Mouse (Mus musculus): ENCODE measurements around the gene Rtn4rl1.

Rtn4rl1 gene

DNA sequence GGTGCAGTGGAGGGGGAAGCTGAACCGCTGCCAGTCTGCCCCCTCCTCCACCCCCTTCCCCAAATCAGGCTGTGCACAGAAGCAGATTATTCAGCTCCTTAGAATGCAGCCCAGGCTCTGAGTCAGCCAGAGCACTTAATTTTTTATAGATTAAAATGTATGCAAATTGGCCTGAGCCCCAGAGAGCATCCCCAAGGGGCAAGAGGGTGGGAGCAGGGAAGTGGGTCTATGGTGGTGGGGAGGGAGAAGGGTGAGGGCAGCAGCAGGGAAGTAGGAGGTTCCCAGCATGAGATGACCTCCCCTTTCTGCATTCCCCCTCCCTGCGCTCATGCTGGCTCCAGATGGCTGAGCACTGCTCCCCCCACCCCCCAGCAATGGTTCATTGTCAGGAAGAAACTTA lies 8.6 kb upstream of the Rtn4rl1 start:
- peak; percentile 60 for DNase-seq (ENCODE audit: low read depth, low spot score)

DNA sequence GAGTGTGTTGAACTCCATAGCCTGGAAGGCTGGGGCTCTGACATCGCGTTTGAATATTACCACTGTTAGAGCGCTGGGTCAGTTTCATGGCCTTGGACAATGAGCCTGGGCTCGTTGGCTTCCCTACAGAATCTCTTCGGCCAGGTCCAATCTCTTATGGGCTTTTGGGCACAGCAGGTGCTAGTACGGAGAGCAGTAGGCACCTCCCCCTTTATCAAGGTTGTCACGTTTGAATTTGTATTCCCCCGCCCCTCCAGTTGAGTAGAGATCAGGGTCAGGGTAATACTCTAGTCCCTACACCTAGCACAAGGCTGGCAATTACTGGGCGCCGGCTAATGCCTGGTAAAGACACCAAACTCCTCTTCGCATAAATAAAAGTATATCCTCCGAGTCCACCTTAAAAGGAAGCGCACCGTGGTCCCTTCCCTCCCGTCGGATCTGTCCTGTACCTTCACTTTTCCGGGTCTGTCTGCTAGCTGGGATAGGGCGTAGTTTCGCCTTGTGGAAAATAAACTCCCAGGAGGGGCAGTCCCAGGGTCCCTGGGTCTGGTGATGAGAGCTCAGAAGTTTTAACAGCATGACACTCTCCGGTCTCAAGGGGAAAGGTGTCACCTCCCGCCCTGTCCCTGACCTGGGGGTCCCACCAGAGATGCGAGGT lies 3.7 kb upstream of the Rtn4rl1 start:
- peak; percentile 26 for DNase-seq (ENCODE audit: low read depth, low spot score)

DNA sequence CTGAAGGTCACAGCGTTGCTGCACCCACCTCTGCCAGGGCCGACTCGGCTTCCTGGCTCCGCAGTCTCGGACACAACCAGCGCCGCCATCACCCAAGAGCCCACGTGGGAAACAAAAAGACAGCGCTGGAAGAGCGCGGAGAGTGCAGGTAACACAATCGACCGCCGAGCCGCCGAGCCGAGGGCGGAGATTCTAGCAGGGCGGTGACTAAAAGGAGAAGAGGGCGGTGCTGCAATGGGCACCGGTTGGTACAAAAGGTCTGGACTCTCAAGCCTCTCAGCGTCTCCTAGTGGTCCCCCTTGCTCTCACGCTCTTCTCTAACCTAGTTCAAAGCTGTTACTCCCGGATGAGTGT lies 3.2 kb upstream of the Rtn4rl1 start:
- DNase-seq (ENCODE audit: low read depth, low spot score): peak; percentile 92

DNA sequence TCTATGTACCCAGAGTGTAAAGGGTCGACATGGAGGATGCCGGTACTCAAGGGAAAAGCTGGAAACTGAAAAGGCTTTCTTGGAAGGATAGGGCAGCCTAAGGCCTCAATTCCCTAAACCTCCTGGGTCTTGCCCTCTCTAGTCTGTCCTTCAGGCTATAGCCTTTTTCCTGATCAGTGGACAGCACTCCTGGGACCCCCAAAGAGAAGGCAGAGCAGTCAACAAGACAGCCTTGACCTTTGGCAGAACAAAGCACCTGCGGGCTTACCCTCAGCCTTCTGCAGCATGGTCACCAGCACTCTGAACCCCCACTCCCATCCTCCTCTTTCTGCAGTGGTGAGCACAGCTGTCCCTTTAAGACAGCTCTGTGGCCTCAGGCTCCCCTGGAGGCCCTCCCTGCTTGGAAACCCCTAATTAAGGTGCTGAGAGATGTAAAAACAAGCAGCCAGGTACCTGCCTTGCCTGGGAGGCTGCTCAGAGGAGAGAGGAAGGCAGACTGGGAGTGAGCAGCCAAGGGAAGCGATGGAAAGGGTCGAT lies 2.6 kb upstream of the Rtn4rl1 start, which contains the start of gene Dph1:
Gene Dph1 (minus strand): TSS at position 337 of the 537 bp plus-strand sequence.
- DNase-seq (ENCODE audit: low read depth, low spot score): no peak

DNA sequence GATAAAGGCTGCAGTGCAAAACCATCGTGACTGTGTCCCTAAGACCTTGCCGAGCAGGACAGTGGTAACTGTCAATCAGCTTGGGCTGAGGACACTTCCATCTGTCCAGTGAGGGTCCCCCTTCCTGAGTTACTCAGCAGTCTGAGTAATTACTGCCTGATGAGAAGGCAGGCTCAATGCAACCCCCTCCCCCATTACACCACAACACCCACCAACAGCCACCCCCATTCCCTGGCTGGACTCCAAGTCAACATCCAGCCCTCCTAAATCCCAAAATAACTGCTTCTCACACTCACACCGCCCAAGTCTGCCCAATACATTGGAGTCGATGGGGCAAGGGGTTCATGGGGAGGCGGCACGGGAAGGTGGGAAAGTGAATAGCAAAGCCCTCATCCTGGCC lies 1.7 kb upstream of the Rtn4rl1 start:
- DNase-seq (ENCODE audit: low read depth, low spot score): no peak

DNA sequence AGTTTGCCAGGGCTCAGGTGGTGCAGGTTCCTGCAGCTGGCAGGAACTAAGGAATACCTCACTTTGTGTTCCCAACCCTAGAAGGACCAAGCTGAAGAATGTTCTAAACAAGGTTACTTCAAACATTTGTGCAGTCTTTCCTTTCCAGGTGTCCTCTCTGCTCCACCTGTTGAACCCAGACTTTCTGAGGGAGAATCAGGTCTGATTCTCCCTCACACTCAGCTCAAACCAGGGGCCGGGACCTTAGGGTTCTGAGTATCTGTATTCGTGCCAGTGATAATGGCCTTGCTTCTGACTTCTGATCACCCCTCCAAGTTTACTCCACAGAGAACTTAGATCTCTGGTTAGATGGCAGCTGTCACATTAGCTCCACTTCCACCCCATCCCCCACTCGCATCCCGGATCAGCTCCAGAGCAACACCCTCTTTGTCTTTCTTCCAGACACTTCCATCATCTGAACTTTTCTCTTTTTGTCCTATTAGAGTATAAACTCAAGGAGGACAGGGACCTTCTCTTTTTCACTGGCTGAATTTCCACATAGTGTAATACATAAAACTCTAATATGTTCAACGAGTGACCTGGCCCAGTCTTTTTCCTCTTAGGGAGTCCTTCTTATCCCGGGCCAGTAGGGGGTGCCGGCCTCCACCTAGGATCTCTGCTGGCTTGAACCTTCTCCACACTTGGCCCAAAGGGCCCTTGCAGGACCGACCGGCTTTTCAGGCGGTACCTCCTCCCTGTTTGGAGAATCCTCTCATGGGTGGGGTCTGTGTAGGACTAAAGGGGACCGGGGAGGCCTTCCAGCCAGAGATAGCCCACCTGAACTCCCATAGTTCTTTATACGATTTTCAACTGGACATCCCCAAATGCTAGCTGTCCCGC lies 1.0 kb upstream of the Rtn4rl1 start:
- DNase-seq (ENCODE audit: low read depth, low spot score): peak; percentile 85

DNA sequence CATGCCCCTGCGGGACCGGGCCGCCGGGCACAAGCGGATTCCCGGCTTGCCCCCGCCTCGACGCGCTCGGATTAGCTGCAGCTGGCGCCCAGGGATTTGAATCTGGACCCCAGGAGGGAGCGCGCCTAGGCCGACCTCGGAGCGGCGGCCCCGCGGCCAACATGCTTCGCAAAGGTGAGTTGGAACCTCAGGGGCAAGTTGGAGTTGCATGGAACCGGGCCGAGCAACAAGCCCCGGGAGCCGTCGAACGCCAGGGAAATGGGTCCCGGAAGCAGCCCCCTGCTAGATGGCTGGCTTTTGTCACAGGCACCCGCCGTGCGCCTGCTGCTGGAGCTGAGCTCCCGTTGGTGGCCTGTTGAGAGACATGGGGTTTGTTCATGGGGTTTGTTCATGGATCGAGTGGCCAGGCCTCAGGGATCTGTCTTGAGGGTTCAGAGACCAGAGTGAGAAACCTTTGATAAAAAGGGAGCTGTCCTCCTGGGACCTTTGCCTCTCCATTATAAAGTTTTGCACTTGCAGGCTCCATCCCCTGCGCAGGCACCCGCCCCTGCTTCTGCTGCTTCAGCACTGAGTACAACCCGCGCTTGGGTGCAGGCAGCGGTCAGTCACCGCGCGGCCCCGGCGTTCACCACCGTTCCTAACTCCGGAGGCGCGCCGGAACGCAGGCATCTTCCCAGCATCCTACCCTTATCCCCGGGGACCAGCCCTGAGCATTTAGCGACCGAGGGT lies 702 bp downstream of the Rtn4rl1 start:
- no peak for DNase-seq (ENCODE audit: low read depth, low spot score)

DNA sequence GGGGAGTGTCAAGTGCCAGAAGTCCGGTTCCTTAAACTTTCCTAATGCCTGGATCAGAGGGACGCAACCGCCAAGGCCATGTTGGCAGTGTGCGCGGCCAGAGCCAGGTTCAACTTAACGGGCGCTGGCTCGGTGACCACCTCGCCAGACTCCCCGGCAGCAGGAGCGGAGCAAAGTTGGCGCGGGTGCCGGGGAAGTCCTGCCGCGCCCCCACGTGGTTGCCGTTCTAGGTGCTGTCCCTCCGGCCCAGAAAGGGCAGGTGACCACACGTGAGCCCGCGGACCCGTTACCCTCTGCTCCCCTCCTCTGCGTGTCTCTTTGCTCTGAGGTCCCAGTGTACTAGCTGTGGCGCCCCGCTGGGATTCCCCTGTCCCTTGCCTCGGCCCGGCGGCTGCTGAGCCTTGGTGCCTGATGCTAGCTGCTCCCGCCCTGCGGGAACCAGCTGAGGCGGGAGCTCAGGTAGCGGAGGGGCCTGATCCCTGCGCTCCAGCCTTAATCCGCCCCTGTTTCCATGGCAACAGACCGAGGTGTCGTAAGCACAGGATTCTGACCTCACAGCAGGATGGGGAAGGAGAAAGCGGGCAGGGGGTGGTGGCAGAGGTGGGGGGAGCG lies 1.4 kb downstream of the Rtn4rl1 start:
- no peak for DNase-seq (ENCODE audit: low read depth, low spot score)

DNA sequence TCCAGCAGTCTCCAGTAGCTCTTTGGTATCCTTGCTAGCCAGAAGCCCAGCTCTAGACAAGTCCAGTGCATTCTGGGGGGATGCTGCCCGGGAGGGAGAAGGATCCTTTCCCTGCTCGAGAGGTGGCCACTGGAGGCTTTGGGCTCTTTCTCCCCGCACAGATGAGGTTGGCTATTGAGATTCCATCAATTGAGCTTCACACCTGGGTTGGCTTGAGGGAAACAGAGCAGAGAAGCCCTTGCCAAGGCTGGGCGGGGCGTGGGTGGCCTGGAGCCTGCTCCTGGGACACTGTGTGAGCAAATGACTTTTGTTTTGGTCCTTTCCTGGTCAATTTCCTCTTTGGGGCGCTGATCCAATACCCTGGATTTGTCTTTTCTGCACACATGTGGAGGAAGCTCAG lies 2.5 kb downstream of the Rtn4rl1 start:
- DNase-seq (ENCODE audit: low read depth, low spot score): no peak

DNA sequence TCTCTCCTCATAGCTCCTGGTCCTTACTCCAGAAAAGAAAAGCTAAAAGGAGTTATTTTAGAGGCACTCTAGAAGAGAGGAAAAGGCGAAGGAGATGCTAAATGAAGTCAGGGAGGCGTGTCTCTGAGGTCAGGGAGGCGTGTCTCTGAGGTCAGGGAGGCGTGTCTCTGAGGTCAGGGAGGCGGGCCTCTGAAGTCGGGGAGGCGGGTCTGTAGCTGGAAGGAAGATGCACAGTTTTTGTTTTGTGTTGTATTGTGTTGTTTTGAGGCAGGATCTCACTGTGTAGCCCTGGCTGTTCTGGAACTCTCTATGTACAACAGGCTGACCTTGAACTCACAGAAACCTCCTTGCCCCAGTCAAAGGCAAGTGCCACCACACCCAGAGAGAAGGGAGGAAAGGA lies 4.4 kb downstream of the Rtn4rl1 start:
- no peak for DNase-seq (ENCODE audit: low read depth, low spot score)

DNA sequence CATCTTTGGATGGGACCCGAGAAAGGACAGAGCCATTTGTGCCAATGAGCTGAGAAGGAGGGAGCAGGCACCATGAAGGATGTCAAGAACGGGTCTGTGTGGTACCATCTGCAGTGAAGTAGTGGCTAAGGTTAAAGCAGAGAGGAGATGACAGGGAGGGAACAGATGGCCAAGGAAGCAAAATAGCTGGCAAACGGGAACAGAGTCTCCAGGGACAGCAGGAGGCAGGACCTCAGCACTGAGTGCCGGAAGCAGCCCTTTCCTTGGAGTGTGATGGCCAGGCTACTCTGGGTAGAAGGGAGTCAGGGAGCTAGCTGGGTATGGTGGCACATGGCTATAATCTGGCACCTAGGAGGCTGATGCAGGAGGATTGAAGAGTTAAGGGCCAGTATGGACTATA lies 5.2 kb downstream of the Rtn4rl1 start:
- DNase-seq (ENCODE audit: low read depth, low spot score): no peak

DNA sequence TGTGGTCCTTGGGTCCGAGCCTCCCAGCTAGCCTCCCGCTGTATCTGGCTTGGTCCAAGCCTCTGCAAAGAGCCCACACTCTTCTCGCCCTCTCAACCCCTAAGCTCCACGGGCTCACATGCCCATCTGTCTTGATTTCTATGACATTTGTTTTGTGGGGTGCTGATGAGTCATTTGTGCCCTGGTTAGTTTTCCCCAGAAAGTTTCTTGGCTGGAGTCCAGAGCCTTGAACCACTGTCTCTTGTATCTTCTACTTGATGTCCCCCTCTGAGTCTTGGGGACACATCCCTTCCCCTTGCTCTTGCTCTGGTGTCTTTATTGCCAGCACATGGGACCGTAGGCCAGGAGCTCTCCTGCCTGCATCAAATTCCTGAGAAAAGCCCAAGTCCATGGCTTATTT lies 6.4 kb downstream of the Rtn4rl1 start:
- DNase-seq (ENCODE audit: low read depth, low spot score): peak; percentile 38

DNA sequence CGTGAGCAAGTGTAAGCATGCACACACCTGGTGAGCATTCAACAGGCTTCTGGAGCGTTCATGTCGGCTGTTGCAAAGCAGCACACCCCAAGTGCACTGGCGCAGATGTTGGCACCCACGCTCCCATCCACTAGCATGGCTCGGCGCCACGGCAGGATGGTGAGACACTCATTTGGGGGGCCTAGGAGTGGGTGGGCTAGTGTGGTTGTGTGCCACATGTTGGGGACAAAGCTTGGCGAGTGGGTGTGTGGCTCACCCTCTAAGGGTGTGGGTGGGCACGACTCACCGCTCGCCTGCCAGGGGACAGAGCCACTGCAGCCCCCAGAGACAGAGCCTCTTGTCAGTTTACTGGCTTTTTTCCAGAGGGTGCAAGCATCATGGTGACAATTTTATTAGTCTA lies 7.4 kb downstream of the Rtn4rl1 start:
- no peak for DNase-seq (ENCODE audit: low read depth, low spot score)

DNA sequence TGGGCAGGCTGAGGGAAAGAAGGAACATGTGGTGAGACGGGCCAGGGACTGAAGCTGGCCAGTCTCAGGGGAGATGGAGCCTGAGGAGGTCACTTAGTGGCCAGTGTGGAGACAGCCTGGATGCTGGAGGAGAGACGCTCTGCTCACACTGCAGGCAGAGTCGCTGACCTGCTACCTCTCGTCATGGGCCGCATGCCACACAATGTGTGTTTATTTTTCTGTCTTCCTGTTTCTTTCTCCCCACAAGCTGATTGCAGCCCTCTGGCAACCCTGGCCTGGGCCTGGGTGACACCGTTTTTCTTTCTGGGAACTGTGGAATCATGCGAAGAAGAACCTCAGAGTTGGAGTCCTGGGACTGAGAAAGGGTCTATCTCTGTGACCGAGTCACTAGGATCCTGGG lies 8.1 kb downstream of the Rtn4rl1 start:
- no peak for DNase-seq (ENCODE audit: low read depth, low spot score)

DNA sequence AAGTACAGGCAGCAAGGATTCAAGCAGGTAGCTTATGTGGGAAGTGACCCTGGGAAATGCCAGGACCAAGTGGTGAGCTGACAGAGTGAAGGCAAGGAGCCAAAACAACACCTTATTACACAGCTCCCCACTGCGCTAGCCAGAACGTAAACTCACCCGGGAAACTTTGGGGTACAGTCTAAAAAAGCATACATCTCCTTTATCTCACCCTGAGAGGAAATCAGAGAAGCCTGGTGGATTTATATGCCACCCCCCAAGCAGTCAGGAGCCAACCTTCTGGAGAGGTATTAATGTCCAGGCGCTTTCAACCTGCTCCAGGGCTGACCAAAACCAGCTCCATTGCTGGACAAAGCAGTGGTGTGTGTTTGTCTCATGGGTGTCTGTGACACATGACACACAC lies 10.3 kb downstream of the Rtn4rl1 start:
- DNase-seq (ENCODE audit: low read depth, low spot score): no peak

DNA sequence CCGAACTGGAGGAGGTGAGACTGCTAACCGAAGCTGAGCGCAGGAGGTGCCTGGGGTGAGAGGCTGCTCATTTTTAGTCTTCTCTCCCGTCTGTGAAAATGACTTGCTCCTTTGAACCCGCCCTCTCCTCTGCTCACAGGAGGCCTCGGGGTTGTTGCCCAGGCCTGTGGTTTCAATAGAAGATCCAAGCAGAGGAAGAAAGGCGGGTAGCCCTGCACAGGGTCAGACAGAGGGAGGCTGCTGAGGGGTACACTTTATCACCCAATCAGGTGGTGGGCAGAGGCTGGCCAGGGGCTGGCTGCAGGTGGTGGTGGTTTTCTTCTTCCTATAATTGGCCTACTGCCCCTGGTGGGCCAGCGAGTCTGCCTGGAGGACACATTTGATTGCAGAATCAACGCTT lies 10.9 kb downstream of the Rtn4rl1 start:
- DNase-seq (ENCODE audit: low read depth, low spot score): no peak

DNA sequence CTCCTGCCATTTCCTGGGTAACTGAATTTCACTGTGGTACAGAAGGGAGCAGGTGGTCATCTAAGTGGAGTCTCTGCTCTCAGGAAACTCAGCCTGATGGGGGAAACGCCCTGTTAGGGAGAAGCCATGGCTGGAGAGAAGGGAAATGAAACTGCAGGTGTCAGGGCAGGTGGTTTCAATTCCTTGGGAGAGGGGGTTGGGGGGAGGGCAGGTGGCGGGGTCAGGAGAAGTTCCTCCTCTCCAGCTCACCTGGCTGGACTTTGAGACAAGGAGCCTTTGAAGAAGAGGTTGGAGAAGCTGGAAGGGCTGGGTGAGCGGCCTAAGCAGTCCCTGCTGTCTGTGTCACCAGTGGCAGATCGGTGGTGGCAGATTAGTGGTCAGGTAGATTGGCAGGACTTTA lies 12.8 kb downstream of the Rtn4rl1 start:
- no peak for DNase-seq (ENCODE audit: low read depth, low spot score)

DNA sequence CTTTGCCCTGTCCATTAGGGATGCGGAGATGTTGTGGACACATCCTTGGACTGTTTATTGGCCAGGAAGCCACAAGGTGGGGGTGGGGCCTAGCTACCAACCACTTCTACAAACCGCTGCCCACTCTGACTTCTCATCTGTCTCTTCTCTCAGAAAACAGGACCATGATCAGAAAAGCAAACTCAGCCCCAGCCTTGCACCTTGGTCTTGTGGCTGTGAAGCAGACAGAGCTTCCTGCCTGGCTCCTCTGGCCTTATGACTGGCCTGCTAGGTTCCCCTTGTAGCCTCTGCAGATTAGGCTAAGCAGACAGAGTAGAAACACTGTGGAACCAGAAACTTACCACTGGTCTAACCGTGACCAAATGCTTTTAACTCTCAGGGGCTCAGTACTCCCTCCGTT lies 15.8 kb downstream of the Rtn4rl1 start:
- DNase-seq (ENCODE audit: low read depth, low spot score): no peak

DNA sequence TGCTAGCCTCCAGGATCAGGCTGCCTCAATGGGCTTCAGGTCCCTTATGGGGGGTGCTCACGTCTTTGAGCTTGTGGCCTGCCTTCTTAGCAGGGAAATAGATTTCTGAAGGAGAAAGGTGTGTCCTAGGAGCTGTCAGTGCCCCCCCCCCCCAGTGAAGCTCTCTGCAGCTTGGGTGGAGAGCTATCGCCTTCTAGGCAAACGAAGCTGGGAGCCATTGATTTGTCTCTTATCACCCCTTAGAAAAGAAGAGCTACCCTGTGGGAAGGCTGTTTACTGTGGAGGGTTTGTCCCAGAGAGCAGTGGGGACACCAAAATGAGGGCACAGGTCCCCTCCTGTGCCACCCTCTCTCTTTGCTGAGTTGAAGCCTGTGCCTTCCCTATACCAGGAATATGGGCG lies 16.5 kb downstream of the Rtn4rl1 start:
- DNase-seq (ENCODE audit: low read depth, low spot score): no peak

DNA sequence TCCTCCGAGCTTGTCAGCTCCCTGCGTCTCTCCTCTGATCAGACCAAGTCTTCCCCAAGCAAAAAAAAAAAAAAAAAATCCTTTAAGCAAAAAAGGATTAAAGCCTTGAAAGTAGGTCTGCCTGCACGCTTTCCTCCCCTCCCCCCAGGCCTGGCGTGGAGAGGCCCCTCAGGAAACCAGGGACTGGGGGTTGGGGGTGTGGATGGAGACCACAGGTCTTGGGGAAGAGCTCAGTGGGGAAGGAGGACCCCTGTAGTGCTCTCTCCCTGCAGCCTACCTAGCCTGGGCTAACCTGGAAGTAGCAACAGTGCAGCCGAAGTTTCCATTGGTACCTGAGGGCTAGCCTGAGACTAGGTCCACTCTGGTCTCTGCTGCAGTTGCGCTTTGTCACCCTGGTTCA lies 17.2 kb downstream of the Rtn4rl1 start:
- no peak for DNase-seq (ENCODE audit: low read depth, low spot score)

DNA sequence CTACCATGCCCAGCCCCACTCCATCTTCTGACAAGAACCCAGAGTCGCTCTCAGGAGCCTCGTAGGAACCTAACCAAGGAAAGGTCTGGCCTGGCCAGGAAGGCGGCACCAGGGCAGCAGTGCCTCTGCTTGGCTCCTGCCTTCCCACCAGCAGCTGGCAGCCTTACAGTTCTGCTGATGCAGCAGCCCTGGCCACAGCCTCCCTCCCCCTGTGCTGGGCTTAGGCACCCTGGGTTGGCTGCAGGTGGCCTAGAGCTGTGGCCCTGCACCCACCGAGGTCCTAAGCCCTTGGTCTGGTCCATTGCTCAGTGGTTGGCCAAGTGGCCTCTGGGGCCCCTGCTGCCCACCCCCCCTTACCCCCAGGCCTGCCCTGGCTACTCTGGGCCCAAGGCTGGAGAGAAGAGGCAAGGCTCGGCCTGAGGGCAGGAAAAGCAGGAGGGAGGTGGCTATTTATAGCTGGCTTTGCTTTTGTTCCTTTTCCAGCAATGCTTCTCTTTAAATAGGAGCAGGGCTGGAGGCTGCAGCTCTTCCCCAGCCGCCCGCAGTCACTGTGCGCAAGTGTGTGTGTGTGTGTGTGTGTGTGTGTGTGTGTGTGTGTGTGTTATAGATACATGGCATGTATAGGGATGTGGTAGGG lies 18.6 kb downstream of the Rtn4rl1 start:
- DNase-seq (ENCODE audit: low read depth, low spot score): peak; percentile 33
